8 mouse cellular contexts compared by ENCODE assay signal in the genomic region with DNA sequence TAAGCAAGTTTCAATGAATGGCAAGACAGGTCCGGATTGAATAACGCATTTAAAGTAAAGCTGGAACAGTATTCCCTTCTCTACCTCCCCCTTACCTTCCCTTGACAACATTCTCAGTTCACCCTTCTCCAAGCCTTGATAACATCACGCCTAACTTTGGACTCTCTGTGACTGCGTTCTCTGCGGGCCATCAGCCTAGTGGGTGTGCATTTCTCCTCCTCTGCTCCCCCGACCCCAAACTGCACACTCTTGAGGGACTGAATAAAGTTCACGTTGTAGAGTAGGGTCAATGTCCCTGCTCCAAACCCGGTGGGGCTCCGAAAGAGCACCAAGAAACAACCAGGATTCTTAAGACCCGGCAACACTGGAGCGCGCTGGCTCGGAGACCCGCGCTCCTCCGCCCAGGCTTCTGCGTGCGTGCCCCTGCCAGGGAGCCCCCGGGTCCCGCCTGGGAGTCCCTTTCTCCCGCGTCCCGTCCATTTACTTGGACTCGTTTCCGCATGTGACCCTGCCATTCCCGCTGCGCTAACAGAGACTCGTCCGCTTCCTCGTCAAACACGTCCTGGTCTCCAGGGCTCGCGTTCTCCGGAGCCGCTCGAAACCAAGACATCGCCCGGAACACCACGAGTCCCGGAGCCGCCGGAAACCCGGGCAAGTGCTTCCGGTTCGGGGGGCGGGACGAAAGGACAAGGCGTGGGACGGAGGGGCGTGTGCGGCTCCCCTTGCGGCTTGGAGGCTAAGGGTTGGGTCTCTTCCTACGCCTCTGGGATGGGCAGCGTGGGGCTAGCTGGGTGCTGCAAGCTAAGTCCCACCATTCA. TPM values are rescaled to one million over a fixed set of nuclear protein-coding genes. Genes with fewer than 3 reads are reported as not detected.
DNase-seq lines count a peak whose midpoint lies in the region; ATAC-seq lines count a peak whose summit lies in the region.

A gene (minus strand): TSS at position 653 of the 818 bp plus-strand sequence.

- peak; percentile 96 for DNase-seq in Muller cell, postnatal 12 days (ENCODE audit: inconsistent ontology term)
- peak; percentile 86 for DNase-seq in cerebellum, adult 9-11 months
- DNase-seq in frontal cortex, adult 2 months (ENCODE audit: extremely low spot score in 1 of 2, low spot score in 1 of 2) = peak; percentile 46 to 91
- DNase-seq in hindbrain, embryonic 11.5 days (ENCODE audit: low spot score) = peak; percentile 97
- DNase-seq in layer of hippocampus, postnatal 10 days (ENCODE audit: low spot score in 2 of 2) = peak; percentile 92 to 95
- DNase-seq in lung, postnatal 10 days = peak; percentile 95
- peak; percentile 91 for DNase-seq in ovary, postnatal 36 days (ENCODE audit: low spot score)
- DNase-seq in thymus, postnatal 25 days = peak; percentile 93

- H3K27me3 ChIP-seq in hindbrain, embryonic 11.5 days (ENCODE audit: control insufficient read depth, insufficient read depth, low read length) = no peaks in the 10 kb centered on the region

- H3K4me3 ChIP-seq in hindbrain, embryonic 11.5 days (ENCODE audit: low read depth, low read length) = peak within 1 kb of the TSS; percentile 77

- peak within 1 kb of the TSS; percentile 75 for H3K9ac ChIP-seq in hindbrain, embryonic 11.5 days (ENCODE audit: low read depth, low read length)

- no peaks in the 10 kb centered on the region for H3K9me3 ChIP-seq in hindbrain, embryonic 11.5 days (ENCODE audit: control insufficient read depth, low read length)

- H3K4me1 ChIP-seq in hindbrain, embryonic 11.5 days (replicated peaks; ENCODE audit: control insufficient read depth, insufficient read depth, low read length) = no peaks in the 10 kb centered on the region

- peak; percentile 98 for ATAC-seq in hindbrain, embryonic 11.5 days (ENCODE audit: low FRiP score)

- under 1% methylated on average over 54 of the region's 54 CpGs for WGBS in hindbrain, embryonic 11.5 days

- H3K27ac ChIP-seq in hindbrain, embryonic 11.5 days (ENCODE audit: low read depth, low read length) = peak within 1 kb of the TSS; percentile 48

- H3K4me2 ChIP-seq in hindbrain, embryonic 11.5 days (replicated peaks; ENCODE audit: low read depth, low read length) = peak within 1 kb of the TSS; percentile 60

- H3K36me3 ChIP-seq in hindbrain, embryonic 11.5 days (ENCODE audit: control insufficient read depth, insufficient read depth, low read length) = no peaks in the 10 kb centered on the region

RNA-seq across cellular contexts. Expression of the gene that starts here (rescaled TPM):
- polyA plus RNA-seq in frontal cortex, adult 2 months (2012; rRNA removed) = 24.8 and 28.1 TPM in 2 replicates
- 97.4 and 105 TPM in 2 replicates for polyA plus RNA-seq in hindbrain, embryonic 11.5 days (2014; fragmentation: Nextera tagmentation; extraction: Ambion mirVana)
- 10 to 100 TPM; 24.7 to 25.6 TPM for total RNA-seq in layer of hippocampus, postnatal 10 days (2021)

Comparison
In these comparisons a context has a peak if more than half of its experiments do, and no peak if none do; other contexts are left out.
1. Peak in every context shown above with its lines: DNase-seq, ATAC-seq, H3K4me3 ChIP-seq and H3K27ac ChIP-seq.